Mouse (Mus musculus): ENCODE results near the gene Pkp1.

Gene Pkp1

GRCm38 (mm10) chr1:135856070-135856469 is 62.9 kb downstream of the Pkp1 start:
- DNase-seq (ENCODE audit: low read depth, low spot score), result no peak

GRCm38 (mm10) chr1:135855344-135855687 is 63.7 kb downstream of the Pkp1 start:
- no peak for DNase-seq (ENCODE audit: low read depth, low spot score)

- no peak for DNase-seq (ENCODE audit: low read depth, low spot score)
Observed at GRCm38 (mm10) chr1:135854591-135855343, 64.2 kb downstream of the Pkp1 start.

- DNase-seq (ENCODE audit: low read depth, low spot score), result no peak
Observed at GRCm38 (mm10) chr1:135853200-135853599, 65.8 kb downstream of the Pkp1 start.

GRCm38 (mm10) chr1:135852044-135852756 is 66.8 kb downstream of the Pkp1 start:
- no peak for DNase-seq (ENCODE audit: low read depth, low spot score)

GRCm38 (mm10) chr1:135850722-135851512 is 68.1 kb downstream of the Pkp1 start:
- no peak for DNase-seq (ENCODE audit: low read depth, low spot score)

GRCm38 (mm10) chr1:135847611-135848351 is 71.2 kb downstream of the Pkp1 start:
- DNase-seq (ENCODE audit: low read depth, low spot score), result no peak

- DNase-seq (ENCODE audit: low read depth, low spot score), result peak; percentile 75
Observed at GRCm38 (mm10) chr1:135847139-135847562, 71.9 kb downstream of the Pkp1 start.

GRCm38 (mm10) chr1:135846632-135847031 is 72.4 kb downstream of the Pkp1 start:
- no peak for DNase-seq (ENCODE audit: low read depth, low spot score)

GRCm38 (mm10) chr1:135844481-135844880 is 74.5 kb downstream of the Pkp1 start:
- no peak for DNase-seq (ENCODE audit: low read depth, low spot score)

- DNase-seq (ENCODE audit: low read depth, low spot score), result no peak
Observed at GRCm38 (mm10) chr1:135843519-135844262, 75.3 kb downstream of the Pkp1 start.

- DNase-seq (ENCODE audit: low read depth, low spot score), result no peak
Observed at GRCm38 (mm10) chr1:135840675-135841395, 78.2 kb downstream of the Pkp1 start.

- DNase-seq (ENCODE audit: low read depth, low spot score), result no peak
Observed at GRCm38 (mm10) chr1:135839065-135839464, 79.9 kb downstream of the Pkp1 start.

- no peak for DNase-seq (ENCODE audit: low read depth, low spot score)
Observed at GRCm38 (mm10) chr1:135838626-135839025, 80.4 kb downstream of the Pkp1 start.

GRCm38 (mm10) chr1:135835716-135836483 is 83.1 kb downstream of the Pkp1 start, which contains the start of gene Tnnt2:
Gene Tnnt2 (plus strand): TSS chr1:135836354.
- no peak for DNase-seq (ENCODE audit: low read depth, low spot score)

- DNase-seq (ENCODE audit: low read depth, low spot score), result no peak
Observed at GRCm38 (mm10) chr1:135834983-135835382, 84.0 kb downstream of the Pkp1 start.

GRCm38 (mm10) chr1:135834206-135834859 is 84.7 kb downstream of the Pkp1 start:
- DNase-seq (ENCODE audit: low read depth, low spot score), result peak; percentile 35

- DNase-seq (ENCODE audit: low read depth, low spot score), result peak; percentile 86
Observed at GRCm38 (mm10) chr1:135828918-135829317, 90.1 kb downstream of the Pkp1 start.

- DNase-seq (ENCODE audit: low read depth, low spot score), result no peak
Observed at GRCm38 (mm10) chr1:135821780-135822179, 97.2 kb downstream of the Pkp1 start.
